Mouse (Mus musculus): ENCODE results near the gene Galnt17.

Galnt17 gene

GRCm38 (mm10) chr5:131241689-131242088 lies 66.6 kb downstream of the Galnt17 start:
- DNase-seq (ENCODE audit: low spot score), result no peak

- DNase-seq (ENCODE audit: low spot score), result no peak
Measured at GRCm38 (mm10) chr5:131239813-131240212, 68.5 kb downstream of the Galnt17 start.

DNA sequence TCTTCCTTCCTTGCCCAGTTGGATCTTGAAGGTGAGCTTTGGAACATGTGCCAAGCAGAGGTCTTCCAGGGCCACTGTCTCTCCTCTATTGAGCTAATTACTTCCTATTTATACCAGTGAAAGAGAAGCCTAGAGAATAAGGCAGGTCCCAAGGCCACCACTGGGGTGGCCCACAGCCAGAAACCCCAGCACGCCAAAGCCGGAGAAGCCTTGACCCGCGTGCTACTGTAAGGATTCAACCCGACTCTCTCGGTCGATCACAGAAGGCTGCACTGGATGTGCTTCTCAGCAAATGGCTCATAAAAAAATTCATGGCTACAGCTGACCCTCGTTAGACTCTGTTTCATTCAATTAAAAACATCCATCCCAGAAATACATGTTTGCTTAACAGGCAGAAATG lies 71.4 kb downstream of the Galnt17 start:
- no peak for DNase-seq (ENCODE audit: low spot score)

DNA sequence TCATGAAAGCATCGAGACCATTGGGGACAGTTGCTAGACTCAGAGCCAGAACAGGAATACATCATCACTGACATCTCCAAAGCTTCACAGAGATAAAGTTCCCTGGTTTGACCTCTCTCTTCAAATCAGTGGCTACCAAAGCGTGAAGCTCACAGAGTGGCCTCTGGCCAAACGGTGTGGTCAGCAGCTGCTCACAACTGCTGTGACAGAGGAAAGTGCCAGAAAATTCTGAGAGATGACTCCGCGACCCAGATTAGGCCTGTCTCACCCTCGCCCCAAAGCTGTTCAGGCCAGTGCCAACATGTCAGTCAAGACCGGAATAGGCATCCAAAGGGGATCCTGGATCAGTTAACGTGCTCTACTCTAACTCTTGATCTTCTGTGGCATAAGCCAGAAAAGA lies 74.5 kb downstream of the Galnt17 start:
- DNase-seq (ENCODE audit: low spot score), result no peak

DNA sequence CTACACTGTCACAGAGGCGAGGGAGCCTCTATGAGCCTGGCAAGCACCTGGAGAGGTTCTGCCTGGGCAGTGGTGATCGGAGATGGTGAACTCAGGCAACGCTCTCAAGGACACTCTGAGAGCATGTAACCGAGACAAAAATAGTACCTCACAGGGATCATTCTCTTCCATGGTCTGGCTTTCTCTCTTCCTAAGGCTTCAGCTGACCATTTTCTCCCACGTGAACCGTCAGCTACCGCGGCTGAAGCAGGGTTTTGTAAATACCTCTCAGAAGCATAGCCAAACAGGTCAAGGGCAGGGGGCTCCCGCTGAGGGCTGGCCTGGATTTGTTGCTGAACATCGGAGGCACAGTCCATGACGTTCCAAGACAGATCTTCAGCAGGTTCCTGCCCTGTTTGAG lies 77.2 kb downstream of the Galnt17 start:
- no peak for DNase-seq (ENCODE audit: low spot score)

- no peak for DNase-seq (ENCODE audit: low spot score)
Measured at GRCm38 (mm10) chr5:131229744-131230143, 78.6 kb downstream of the Galnt17 start.

GRCm38 (mm10) chr5:131223416-131223815 lies 84.9 kb downstream of the Galnt17 start:
- DNase-seq (ENCODE audit: low spot score), result no peak

- DNase-seq (ENCODE audit: low spot score), result no peak
Measured at GRCm38 (mm10) chr5:131222498-131223244, 85.6 kb downstream of the Galnt17 start.

DNA sequence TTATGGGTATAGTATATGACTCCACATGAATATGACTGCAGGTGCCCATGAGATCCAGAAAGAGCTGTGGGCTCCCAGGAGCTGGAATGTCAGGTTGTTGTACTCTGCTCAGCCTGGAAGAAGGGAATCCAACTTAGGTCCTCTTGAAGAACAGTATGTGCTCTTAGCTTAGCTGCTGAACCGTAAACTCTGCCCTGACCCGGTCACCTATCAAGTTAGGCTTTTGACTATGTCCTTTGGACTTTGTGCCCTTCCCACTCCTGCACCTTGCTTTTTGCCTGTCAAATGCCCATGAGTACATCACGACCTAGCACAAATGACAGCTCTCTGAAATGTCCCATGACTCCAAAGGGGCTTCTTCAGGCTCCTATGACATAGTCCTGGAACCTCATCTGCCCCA lies 90.1 kb downstream of the Galnt17 start:
- no peak for DNase-seq (ENCODE audit: low spot score)

DNA sequence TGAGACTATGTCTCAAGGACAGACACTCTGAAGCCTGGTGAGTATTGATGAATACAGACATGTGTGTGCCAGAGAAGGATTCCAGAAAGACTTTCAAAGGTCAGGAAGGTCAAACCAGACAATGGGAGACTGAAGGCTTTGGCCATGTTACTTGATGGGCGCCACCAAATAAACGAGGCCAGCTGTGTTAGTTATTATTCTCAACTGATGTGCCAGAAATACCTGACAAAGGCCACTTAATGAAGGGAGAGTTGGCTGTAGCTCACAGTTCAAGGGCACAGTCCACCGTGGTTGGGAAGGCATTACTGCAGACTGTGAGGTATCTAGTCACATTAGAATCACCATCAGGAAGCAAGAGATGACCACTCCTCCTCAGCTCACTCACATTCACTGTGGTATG lies 96.7 kb downstream of the Galnt17 start:
- DNase-seq (ENCODE audit: low spot score), result no peak

GRCm38 (mm10) chr5:131201146-131201545 lies 107.2 kb downstream of the Galnt17 start:
- DNase-seq (ENCODE audit: low spot score), result no peak

DNA sequence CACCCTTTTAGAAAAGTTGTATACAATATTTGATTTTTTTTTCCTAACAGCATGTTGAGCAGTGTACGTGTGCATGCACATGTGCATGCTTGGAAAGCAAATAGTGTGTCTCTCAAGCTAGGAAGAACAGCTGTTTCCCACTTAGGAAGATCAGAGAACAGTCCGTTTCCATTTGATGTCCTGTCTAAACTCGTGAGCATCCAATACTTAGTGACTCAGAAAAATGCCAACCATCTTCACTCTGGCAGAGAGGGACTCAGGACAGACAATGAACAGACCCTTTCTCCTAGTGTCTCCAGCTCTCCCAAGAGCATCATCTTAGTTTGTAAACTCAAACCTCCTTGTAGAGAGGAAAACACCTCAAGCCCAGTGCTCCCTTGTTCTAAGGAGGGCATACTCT lies 116.0 kb downstream of the Galnt17 start:
- no peak for DNase-seq (ENCODE audit: low spot score)

GRCm38 (mm10) chr5:131184566-131184965 lies 123.7 kb downstream of the Galnt17 start:
- DNase-seq (ENCODE audit: low spot score), result no peak

GRCm38 (mm10) chr5:131181231-131181630 lies 127.1 kb downstream of the Galnt17 start:
- DNase-seq (ENCODE audit: low spot score), result no peak

- DNase-seq (ENCODE audit: low spot score), result no peak
Measured at GRCm38 (mm10) chr5:131180756-131181155, 127.5 kb downstream of the Galnt17 start.

- no peak for DNase-seq (ENCODE audit: low spot score)
Measured at GRCm38 (mm10) chr5:131177851-131178250, 130.4 kb downstream of the Galnt17 start.

DNA sequence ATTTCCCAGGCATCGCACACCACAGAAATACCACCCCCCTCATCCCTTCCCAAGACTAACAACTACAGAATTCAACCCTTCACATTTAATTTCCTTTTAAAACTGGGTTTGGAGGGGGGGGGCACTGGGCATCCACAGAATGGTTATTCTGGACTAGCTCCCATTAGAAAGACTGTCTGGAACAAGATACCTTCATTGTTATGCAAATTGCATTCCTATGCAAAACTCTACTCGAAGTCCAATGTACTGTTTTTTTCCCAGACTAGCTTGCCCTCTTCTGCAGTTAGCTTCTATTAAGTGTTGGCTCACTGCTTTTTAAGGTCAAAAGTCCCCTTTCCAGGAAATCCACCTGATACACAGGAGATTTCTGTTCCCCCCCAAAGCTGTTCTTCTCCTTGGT lies 131.1 kb downstream of the Galnt17 start:
- DNase-seq (ENCODE audit: low spot score), result no peak

- DNase-seq (ENCODE audit: low spot score), result no peak
Measured at GRCm38 (mm10) chr5:131169186-131169585, 139.1 kb downstream of the Galnt17 start.

DNA sequence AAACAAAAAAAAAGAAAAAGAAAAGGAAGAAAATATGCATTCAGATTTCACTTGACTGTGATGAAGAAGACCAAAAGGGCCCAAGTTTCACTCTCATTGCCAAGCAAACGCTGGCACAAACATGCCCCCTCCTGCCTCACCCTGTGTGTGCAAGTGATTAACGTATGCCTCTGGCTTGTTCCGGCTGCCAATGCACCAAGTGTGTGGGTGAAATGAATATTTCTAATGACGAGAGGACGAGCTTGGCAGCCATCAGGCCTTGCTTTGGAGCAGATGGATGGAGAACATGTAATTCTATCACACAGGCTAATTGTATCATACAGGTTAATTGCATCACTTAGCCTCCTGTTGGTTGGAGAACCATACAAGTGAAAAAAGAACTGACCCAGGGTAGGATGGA lies 140.9 kb downstream of the Galnt17 start:
- no peak for DNase-seq (ENCODE audit: low spot score)

GRCm38 (mm10) chr5:131165681-131166080 lies 142.6 kb downstream of the Galnt17 start:
- no peak for DNase-seq (ENCODE audit: low spot score)

DNA sequence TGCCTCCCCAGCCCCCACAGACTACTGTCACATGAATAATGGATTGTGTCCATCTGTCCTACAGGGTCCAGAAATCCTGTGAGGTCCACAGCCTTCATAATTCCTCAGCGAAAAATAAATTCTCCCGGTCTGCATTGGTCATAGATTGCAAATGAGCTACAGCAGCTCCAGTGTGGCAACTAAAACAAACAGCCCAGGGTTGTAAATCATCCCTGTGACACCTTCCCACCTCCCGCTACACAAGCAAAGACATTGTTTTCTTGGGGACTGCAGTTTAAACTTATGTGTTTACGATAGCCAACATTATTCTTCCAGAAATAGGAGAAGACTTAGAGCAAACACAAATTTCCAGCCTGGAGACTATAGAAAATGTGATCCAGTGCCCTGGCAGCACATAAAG lies 150.4 kb downstream of the Galnt17 start:
- DNase-seq (ENCODE audit: low spot score), result no peak

DNA sequence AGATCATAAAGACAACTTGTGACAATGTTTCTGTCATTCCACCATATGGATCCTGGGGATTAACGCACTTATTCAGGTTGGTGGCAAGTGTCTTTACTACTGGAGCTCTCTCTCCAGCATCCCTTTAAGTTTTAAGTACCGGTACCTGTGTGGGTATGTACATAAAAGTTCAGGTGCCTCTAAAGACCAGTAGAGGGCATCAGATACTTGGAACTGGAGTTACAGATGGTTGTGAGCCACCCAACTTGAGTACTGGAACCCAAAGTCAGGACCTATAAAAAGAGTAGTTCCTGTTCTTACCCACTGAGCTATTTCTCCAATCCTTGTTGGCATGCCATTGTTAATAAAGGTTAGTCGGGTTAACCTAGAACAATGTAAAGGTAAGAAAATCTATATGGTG lies 152.0 kb downstream of the Galnt17 start:
- no peak for DNase-seq (ENCODE audit: low spot score)

DNA sequence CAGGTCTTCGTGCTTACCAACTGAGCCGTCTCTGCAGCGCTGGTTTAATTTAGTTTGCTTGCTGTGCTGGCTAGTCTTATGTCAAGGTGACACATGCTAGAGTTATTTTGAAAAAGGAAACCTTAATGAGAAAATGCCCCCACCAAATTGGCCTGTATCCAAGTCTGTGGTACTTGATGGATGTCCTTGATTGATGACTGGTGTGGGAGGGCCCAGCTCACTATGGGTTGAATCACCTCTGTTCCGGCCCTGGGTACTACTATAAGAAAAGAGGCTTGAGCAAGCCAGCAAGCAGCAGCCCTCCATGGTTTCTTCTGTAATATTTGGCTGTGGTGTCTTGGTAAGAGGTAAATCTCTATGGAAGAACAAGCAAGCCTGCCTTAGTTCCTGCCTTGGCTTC lies 165.7 kb downstream of the Galnt17 start:
- no peak for DNase-seq (ENCODE audit: low spot score)

DNA sequence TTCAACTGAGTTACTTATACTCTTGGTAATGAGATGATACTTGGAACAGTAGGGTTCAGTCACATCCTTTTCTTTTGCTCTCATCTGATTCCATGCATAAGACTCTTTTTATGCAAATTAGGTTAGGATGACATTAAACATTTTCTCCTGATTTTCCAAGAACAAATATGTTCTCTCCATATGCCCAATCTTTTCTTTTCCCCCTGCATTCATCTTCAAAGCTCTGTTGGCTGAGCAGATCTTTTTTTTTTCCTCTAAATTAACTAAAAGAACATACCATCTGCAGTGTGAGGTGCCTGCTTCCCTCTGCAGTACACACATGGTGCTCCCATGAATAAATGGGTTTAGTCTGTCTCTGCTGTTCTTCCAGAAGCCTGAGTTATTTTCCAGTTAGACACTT lies 173.5 kb downstream of the Galnt17 start:
- no peak for DNase-seq (ENCODE audit: low spot score)

All from adipocyte (in vitro differentiated cells).